16 mouse cellular contexts compared by ENCODE assay signal in genomic region chr13:16280742-16281141, GRCm38 (mm10).
"Had no signal": no experiment of that assay in that cellular context is flagged by ENCODE, and none has a peak within 500 bp of the region (broad histone marks: within the 10 kb centered on the region; RNA-seq: fewer than 3 reads in every experiment).

No protein-coding gene starts in this region.

- DNase-seq: retina, postnatal 1 day; right cerebral cortex, adult 18-20 months; right cerebral cortex, postnatal 14 days; right cerebral cortex, postnatal 25 days; right cerebral cortex, postnatal 4 days; spleen, adult 18-20 months; thymus, adult 18-20 months; thymus, adult 2 months; thymus, postnatal 14 days; thymus, postnatal 25 days; thymus, postnatal 36 days; thymus, postnatal 4 days had no signal

- H3K4me1 ChIP-seq: neural tube, embryonic 13.5 days; neural tube, embryonic 15.5 days; stomach, embryonic 15.5 days had no signal

- H3K4me3 ChIP-seq: neural tube, embryonic 13.5 days; neural tube, embryonic 15.5 days; stomach, embryonic 15.5 days had no signal

- H3K9me3 ChIP-seq: neural tube, embryonic 13.5 days; neural tube, embryonic 15.5 days; stomach, embryonic 15.5 days had no signal

- H3K27ac ChIP-seq: neural tube, embryonic 13.5 days; neural tube, embryonic 15.5 days; stomach, embryonic 15.5 days; stomach, postnatal 0 days had no signal

- H3K36me3 ChIP-seq: neural tube, embryonic 13.5 days; neural tube, embryonic 15.5 days; stomach, embryonic 15.5 days had no signal

- H3K4me2 ChIP-seq: neural tube, embryonic 13.5 days; neural tube, embryonic 15.5 days; stomach, embryonic 15.5 days had no signal

- H3K27me3 ChIP-seq: neural tube, embryonic 13.5 days; neural tube, embryonic 15.5 days; stomach, embryonic 15.5 days had no signal

- H3K9ac ChIP-seq: neural tube, embryonic 13.5 days; neural tube, embryonic 15.5 days; stomach, embryonic 15.5 days had no signal
